Mouse (Mus musculus) MEL (cell line): Measurements from ENCODE around the gene Tbx19. TPM values are rescaled to one million over a fixed set of nuclear protein-coding genes. Genes with fewer than 3 reads are reported as not detected.

Source experiments
- DNase-seq: peaks from one replicate; pipeline ENCODE4 v3.0.0; 2011; ENCODE audit warnings: low read depth, low spot score
- H3K27ac ChIP-seq: 2 replicates; pipeline ENCODE4 v1.5.1; 2012; ENCODE audit warnings: low read depth, mild to moderate bottlenecking, control low read depth, low read length, moderate library complexity; ENCODE audit not compliant: control insufficient read depth
- H3K27me3 ChIP-seq, 2 experiments: fragments of 150-350 bp in 1 of 2; sonication (generic) in 1 of 2; 2 replicates each; pipeline ENCODE4 v1.6.1; 2012; ENCODE audit warnings: low read length in 2 of 2, mild to moderate bottlenecking in 2 of 2, improper control_type of control experiment in 1 of 2, moderate library complexity in 1 of 2; ENCODE audit not compliant: insufficient read depth in 2 of 2, control insufficient read depth in 1 of 2
- H3K36me3 ChIP-seq, 2 experiments: 2 replicates each; pipeline ENCODE4 v1.6.1; 2012 to 2014; ENCODE audit warnings: low read length in 2 of 2, improper control_type of control experiment in 1 of 2, inconsistent platforms in 1 of 2, mild to moderate bottlenecking in 1 of 2; ENCODE audit not compliant: insufficient read depth in 2 of 2, control insufficient read depth in 1 of 2
- H3K4me1 ChIP-seq, 2 experiments: fragments of 150-350 bp in 1 of 2; sonication (generic) in 1 of 2; 2 replicates each; pipeline ENCODE4 v1.6.1; 2012; ENCODE audit warnings: low read length in 2 of 2, improper control_type of control experiment in 1 of 2, mild to moderate bottlenecking in 1 of 2; ENCODE audit not compliant: insufficient read depth in 2 of 2, control insufficient read depth in 1 of 2
- H3K4me3 ChIP-seq, 2 experiments: fragments of 150-350 bp in 1 of 2; sonication (generic) in 1 of 2; 2 replicates each; pipeline ENCODE4 v1.5.1; 2012; ENCODE audit warnings: low read depth in 2 of 2, low read length in 2 of 2, mild to moderate bottlenecking in 2 of 2, moderate library complexity in 2 of 2, control low read depth in 1 of 2, improper control_type of control experiment in 1 of 2; ENCODE audit not compliant: control insufficient read depth in 1 of 2, insufficient read depth in 1 of 2
- H3K79me2 ChIP-seq: 2 replicates; pipeline ENCODE4 v1.6.1; 2012; ENCODE audit warnings: mild to moderate bottlenecking, low read length, moderate library complexity; ENCODE audit not compliant: control insufficient read depth, poor library complexity, insufficient read depth
- H3K9ac ChIP-seq: 2 replicates; pipeline ENCODE4 v1.6.1; 2012; ENCODE audit warnings: low read depth, mild to moderate bottlenecking, control low read depth, low read length, moderate library complexity; ENCODE audit not compliant: control insufficient read depth, poor library complexity, severe bottlenecking
- H3K9me3 ChIP-seq: fragments of 150-350 bp; sonication (generic); replicated peaks from 2 replicates; pipeline ENCODE4 v1.6.1; 2012; ENCODE audit warnings: mild to moderate bottlenecking, low read length, improper control_type of control experiment, moderate library complexity; ENCODE audit not compliant: insufficient read depth
- BHLHE40 ChIP-seq: IDR thresholded peaks from 2 replicates; pipeline ENCODE4 v1.6.1; 2012; ENCODE audit warnings: low read depth, mild to moderate bottlenecking, inconsistent platforms, low read length, improper control_type of control experiment, borderline replicate concordance
- E2F4 ChIP-seq: IDR thresholded peaks from 2 replicates; pipeline ENCODE4 v1.6.1; 2011; ENCODE audit warnings: low read depth, low read length, improper control_type of control experiment, borderline replicate concordance
- ELF1 ChIP-seq: IDR thresholded peaks from 2 replicates; pipeline ENCODE4 v1.6.1; 2014; ENCODE audit warnings: low read depth, mild to moderate bottlenecking, inconsistent platforms, low read length, improper control_type of control experiment, moderate library complexity
- EP300 ChIP-seq, 2 experiments: IDR thresholded peaks; 2 replicates each; pipeline ENCODE4 v1.6.1; 2011; ENCODE audit warnings: improper control_type of control experiment in 2 of 2, low read length in 2 of 2, low read depth in 1 of 2, mild to moderate bottlenecking in 1 of 2
- ETS1 ChIP-seq: IDR thresholded peaks from 2 replicates; pipeline ENCODE4 v1.6.1; 2012; ENCODE audit warnings: low read depth, mild to moderate bottlenecking, inconsistent platforms, low read length, improper control_type of control experiment, moderate library complexity
- GABPA ChIP-seq: IDR thresholded peaks from 2 replicates; pipeline ENCODE4 v1.6.1; 2012; ENCODE audit warnings: low read depth, mild to moderate bottlenecking, inconsistent platforms, low read length, improper control_type of control experiment, moderate library complexity
- GATA1 ChIP-seq: IDR thresholded peaks from 2 replicates; pipeline ENCODE4 v1.6.1; 2011; ENCODE audit warnings: low read depth, low read length, improper control_type of control experiment
- HCFC1 ChIP-seq: IDR thresholded peaks from 2 replicates; pipeline ENCODE4 v1.6.1; 2012; ENCODE audit warnings: low read depth, mild to moderate bottlenecking, inconsistent platforms, low read length, improper control_type of control experiment, moderate library complexity
- JUND ChIP-seq: IDR thresholded peaks from 2 replicates; pipeline ENCODE4 v1.6.1; 2011; ENCODE audit warnings: low read depth, mild to moderate bottlenecking, improper control_type of control experiment, low read length
- MAFK ChIP-seq: IDR thresholded peaks from 2 replicates; pipeline ENCODE4 v1.6.1; 2011; ENCODE audit warnings: low read depth, mild to moderate bottlenecking, low read length, improper control_type of control experiment, borderline replicate concordance
- MEF2A ChIP-seq: IDR thresholded peaks from 2 replicates; pipeline ENCODE4 v1.6.1; 2014; ENCODE audit warnings: low read depth, mild to moderate bottlenecking, inconsistent platforms, low read length, improper control_type of control experiment; ENCODE audit not compliant: poor library complexity, insufficient replicate concordance, severe bottlenecking; ENCODE audit errors: extremely low read depth
- MXI1 ChIP-seq: IDR thresholded peaks from 2 replicates; pipeline ENCODE4 v1.6.1; 2011; ENCODE audit warnings: mild to moderate bottlenecking, low read depth, low read length, improper control_type of control experiment
- MYC ChIP-seq: IDR thresholded peaks from 2 replicates; pipeline ENCODE4 v1.6.1; 2011; ENCODE audit warnings: low read depth, mild to moderate bottlenecking, low read length, improper control_type of control experiment, moderate library complexity
- NRF1 ChIP-seq: IDR thresholded peaks from 2 replicates; pipeline ENCODE4 v1.6.1; 2014; ENCODE audit warnings: low read depth, mild to moderate bottlenecking, inconsistent platforms, low read length, improper control_type of control experiment, moderate library complexity; ENCODE audit not compliant: poor library complexity, insufficient read depth, severe bottlenecking
- POLR2A ChIP-seq, 2 experiments: IDR thresholded peaks; 2 replicates each; pipeline ENCODE4 v1.6.1; 2011 to 2012; ENCODE audit warnings: low read length in 2 of 2, mild to moderate bottlenecking in 2 of 2, control low read depth in 1 of 2, improper control_type of control experiment in 1 of 2, low read depth in 1 of 2, moderate library complexity in 1 of 2; ENCODE audit not compliant: control insufficient read depth in 1 of 2, insufficient read depth in 1 of 2, poor library complexity in 1 of 2
- POLR2AphosphoS2 ChIP-seq: IDR thresholded peaks from 2 replicates; pipeline ENCODE4 v1.6.1; 2011; ENCODE audit warnings: low read length, improper control_type of control experiment
- POLR2AphosphoS5 ChIP-seq: IDR thresholded peaks from 2 replicates; pipeline ENCODE4 v1.6.1; 2012; ENCODE audit warnings: low read depth, borderline replicate concordance, mild to moderate bottlenecking, inconsistent platforms, low read length, moderate library complexity, mixed read lengths
- RCOR1 ChIP-seq: IDR thresholded peaks from 2 replicates; pipeline ENCODE4 v1.6.1; 2012; ENCODE audit warnings: low read depth, mild to moderate bottlenecking, inconsistent platforms, low read length, improper control_type of control experiment
- TAL1 ChIP-seq: IDR thresholded peaks from 2 replicates; pipeline ENCODE4 v1.6.1; 2012; ENCODE audit warnings: mild to moderate bottlenecking, inconsistent platforms, low read length, moderate library complexity, mixed read lengths
- TBP ChIP-seq: IDR thresholded peaks from 2 replicates; pipeline ENCODE4 v1.8.0; 2011; ENCODE audit warnings: low read depth, low read length, improper control_type of control experiment
- TCF12 ChIP-seq: IDR thresholded peaks from 2 replicates; pipeline ENCODE4 v1.6.1; 2014; ENCODE audit warnings: low read depth, mild to moderate bottlenecking, inconsistent platforms, low read length, improper control_type of control experiment, moderate library complexity
- USF1 ChIP-seq: IDR thresholded peaks from 2 replicates; pipeline ENCODE4 v1.6.1; 2014; ENCODE audit warnings: low read depth, mild to moderate bottlenecking, inconsistent platforms, low read length, improper control_type of control experiment, moderate library complexity
- USF2 ChIP-seq, 2 experiments: IDR thresholded peaks; 2 replicates each; pipeline ENCODE4 v1.6.1; 2011 to 2012; ENCODE audit warnings: improper control_type of control experiment in 2 of 2, low read length in 2 of 2, borderline replicate concordance in 1 of 2, inconsistent platforms in 1 of 2, low read depth in 1 of 2, mild to moderate bottlenecking in 1 of 2; ENCODE audit not compliant: insufficient read depth in 1 of 2
- ZKSCAN1 ChIP-seq: IDR thresholded peaks from 2 replicates; pipeline ENCODE4 v1.6.1; 2012; ENCODE audit warnings: low read depth, mild to moderate bottlenecking, inconsistent platforms, low read length, improper control_type of control experiment, moderate library complexity
- ZMIZ1 ChIP-seq: IDR thresholded peaks from 2 replicates; pipeline ENCODE4 v1.6.1; 2012; ENCODE audit warnings: low read depth, mild to moderate bottlenecking, inconsistent platforms, low read length, improper control_type of control experiment, moderate library complexity
- ZNF384 ChIP-seq: IDR thresholded peaks from 2 replicates; pipeline ENCODE4 v1.6.1; 2012; ENCODE audit warnings: low read depth, mild to moderate bottlenecking, inconsistent platforms, low read length, improper control_type of control experiment
- polyA plus RNA-seq, 2 experiments: library from polyadenylated mRNA; stranded (reverse) in 1 of 2; unstranded in 1 of 2; fragments of >175 nt in 1 of 2; fragments of >200 nt in 1 of 2; gene quantifications; 2 replicates each; pipeline versions ENCODE4 v1.2.1 to v1.2.4; 2012; ENCODE audit warnings: low replicate concordance in 2 of 2, low read depth in 1 of 2; ENCODE audit not compliant: insufficient read length in 2 of 2, insufficient read depth in 1 of 2, missing spikeins in 1 of 2
- total RNA-seq: library from RNA; depleted of rRNA; stranded (reverse); fragments of 300-350 nt; gene quantifications from 2 replicates; pipeline ENCODE4 v1.2.3, GENCODE M21; 2012

The Tbx19 gene
- total and polyA plus RNA-seq, 3 experiments = 0.19 TPM; not detected in 2

DNA sequence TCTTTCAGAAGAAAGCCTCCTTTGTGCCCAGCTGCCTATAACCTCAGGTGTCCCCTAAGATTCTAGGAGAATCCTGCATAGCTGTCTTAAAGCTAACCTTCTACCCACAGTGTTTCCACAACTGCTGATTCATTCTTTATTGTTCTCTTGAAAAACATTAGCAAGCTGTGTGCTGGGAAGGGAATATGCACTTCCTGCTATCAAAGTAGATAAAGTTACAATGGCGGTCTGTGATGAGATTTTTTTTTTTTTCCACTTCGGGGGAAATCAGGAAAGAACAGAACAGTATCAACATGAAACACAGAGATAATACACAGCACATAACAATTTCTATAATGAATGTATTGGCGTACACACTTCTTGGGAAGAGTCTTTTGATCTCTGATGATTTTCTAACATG lies 37.3 kb upstream of the Tbx19 start (continued):
- TF ChIP-seq ETS1 = peak; percentile 55; the same call in 1 of the 2 replicates
- TF ChIP-seq, all 39 proteins: peak for 13

- peaks cover 12 to 26% of the 10 kb centered on the region in 2 experiments for H3K4me1 ChIP-seq
- TF ChIP-seq USF1 (0 out of 2 replicates have a peak, but pooled peaks have one; percentile 16), EP300 (IDR thresholded peaks at IDR 0.05; ENCODE audit: low read depth in 1 of 2, low read length in 2 of 2) (no peak), TAL1 (no peak), POLR2AphosphoS2 (no peak)
- peak; percentile 61 for DNase-seq
- no peaks in the 10 kb centered on the region for H3K9me3 ChIP-seq
- peak overlapping the region; percentile 46 to 95; a peak in 3 of 4 replicates for H3K4me3 ChIP-seq
- H3K27me3 ChIP-seq = no peaks in the 10 kb centered on the region; a peak in 2 of 4 replicates
- peaks cover 2% of the 10 kb centered on the region; the same call in 1 of the 2 replicates for H3K79me2 ChIP-seq
- peak overlapping the region; percentile 80; the same call in 1 of the 2 replicates for H3K9ac ChIP-seq
- H3K36me3 ChIP-seq = peaks cover 0 to 19% of the 10 kb centered on the region in 2 experiments; a peak in 2 of 4 replicates
- peak overlapping the region; percentile 74 for H3K27ac ChIP-seq
These were observed 34.9 kb upstream of the Tbx19 start for GRCm38 (mm10) chr1:165195396-165195960.

DNA sequence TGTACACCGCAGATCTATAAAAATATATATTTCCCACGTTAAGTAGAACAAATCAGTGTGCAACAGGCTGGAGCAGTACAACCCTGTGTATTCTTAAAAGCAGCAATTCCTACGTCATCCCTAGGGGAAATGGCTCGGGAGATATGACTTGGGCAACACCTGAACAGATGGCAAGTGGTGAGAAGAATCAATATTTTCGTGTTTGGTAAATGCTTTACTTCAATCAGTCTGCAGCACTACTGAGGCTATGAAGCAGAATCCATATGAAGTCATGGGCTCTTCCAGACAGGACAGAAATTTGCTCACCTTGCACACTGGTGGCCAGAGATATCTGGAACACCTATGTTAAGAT lies 34.1 kb upstream of the Tbx19 start:
- Histone ChIP-seq H3K27me3 (no peaks in the 10 kb centered on the region; a peak in 1 of 4 replicates), H3K4me1 (peaks cover 12 to 26% of the 10 kb centered on the region in 2 experiments), H3K9me3 (no peaks in the 10 kb centered on the region), H3K79me2 (peaks cover 2% of the 10 kb centered on the region; the same call in 1 of the 2 replicates), H3K36me3 (peaks cover 0 to 19% of the 10 kb centered on the region in 2 experiments; a peak in 2 of 4 replicates), H3K4me3 (peak overlapping the region; percentile 46 to 95), H3K27ac (peak overlapping the region; percentile 74), H3K9ac (peak overlapping the region; percentile 80)
- no peak for DNase-seq
- no peak for TF ChIP-seq BHLHE40
- no peak for TF ChIP-seq POLR2A (IDR thresholded peaks at IDR 0.05; ENCODE audit: control insufficient read depth in 1 of 2, insufficient read depth in 1 of 2, low read depth in 1 of 2, low read length in 2 of 2, poor library complexity in 1 of 2)
- TF ChIP-seq ZMIZ1 = no peak
- TF ChIP-seq EP300 (IDR thresholded peaks at IDR 0.05; ENCODE audit: low read depth in 1 of 2, low read length in 2 of 2) = no peak
- no peak for TF ChIP-seq ELF1
- no peak for TF ChIP-seq MEF2A
- no peak for TF ChIP-seq NRF1
- TF ChIP-seq E2F4 = no peak
- TF ChIP-seq RCOR1 = no peak; the same call in 1 of the 2 replicates
- no peak for TF ChIP-seq TCF12
- TF ChIP-seq POLR2AphosphoS5 = no peak
- no peak for TF ChIP-seq USF1
- no peak for TF ChIP-seq TBP
- peak; percentile 31; the same call in 1 of the 2 replicates for TF ChIP-seq POLR2AphosphoS2
- no peak; the same call in 1 of the 2 replicates for TF ChIP-seq MYC
- no peak for TF ChIP-seq USF2 (IDR thresholded peaks at IDR 0.05; ENCODE audit: borderline replicate concordance in 1 of 2, insufficient read depth in 1 of 2, low read depth in 1 of 2, low read length in 2 of 2)
- TF ChIP-seq MXI1 = no peak
- TF ChIP-seq JUND = 0 out of 2 replicates have a peak, but pooled peaks have one; percentile 28
- TF ChIP-seq ZKSCAN1 = no peak
- TF ChIP-seq GATA1 = no peak
- TF ChIP-seq ETS1 = no peak
- no peak for TF ChIP-seq GABPA
- TF ChIP-seq ZNF384 = no peak
- TF ChIP-seq HCFC1 = no peak
- TF ChIP-seq MAFK = 0 out of 2 replicates have a peak, but pooled peaks have one; percentile 16
